Mouse (Mus musculus) CH12.LX (cell line): ENCODE measurements at regions not wholly inside any gene's neighbourhood (a gene's known extent, or its start where the extent isn't known, plus 50 kb on each side); places are given as distances from the start of the nearest gene placed in this dataset.

Source experiments
- E2F4 ChIP-seq: IDR thresholded peaks from 2 replicates; pipeline ENCODE4 v1.6.1; 2011; ENCODE audit warnings: low read depth, low read length, improper control_type of control experiment; ENCODE audit not compliant: insufficient replicate concordance
- MAZ ChIP-seq: IDR thresholded peaks from 2 replicates; pipeline ENCODE4 v1.6.1; 2012; ENCODE audit warnings: low read depth, mild to moderate bottlenecking, inconsistent platforms, low read length, improper control_type of control experiment, moderate library complexity
- NELFE ChIP-seq: IDR thresholded peaks from 2 replicates; pipeline ENCODE4 v1.6.1; 2011; ENCODE audit warnings: low read depth, low read length, improper control_type of control experiment
- USF2 ChIP-seq: conservative IDR thresholded peaks from 2 replicates; pipeline ENCODE4 v1.6.1; 2011; ENCODE audit warnings: low read depth, low read length, improper control_type of control experiment
- ZKSCAN1 ChIP-seq: IDR thresholded peaks from 2 replicates; pipeline ENCODE4 v1.6.1; 2012; ENCODE audit warnings: low read depth, inconsistent platforms, low read length, improper control_type of control experiment, borderline replicate concordance

- TF ChIP-seq E2F4 (no peak), USF2 (no peak), MAZ (no peak), ZKSCAN1 (no peak), NELFE (no peak)
Observed at GRCm38 (mm10) chr17:85926044-85926443, 218.9 kb downstream of the Srbd1 start.
